Mouse (Mus musculus): ENCODE data around the gene Tet3.

- TF ChIP-seq CTCF (IDR thresholded peaks at IDR 0.05; ENCODE audit: borderline replicate concordance, control insufficient read depth, extremely low read depth, insufficient read depth, low read length, poor library complexity) (no peak), POLR2A (IDR thresholded peaks at IDR 0.05; ENCODE audit: control insufficient read depth, extremely low read depth, insufficient read depth, low read length, poor library complexity) (no peak)
Measured at GRCm38 (mm10) chr6:83412362-83412853, 46.5 kb downstream of the Tet3 start.

Measured in thymus, adult 2 months (tissue).